Mouse (Mus musculus) intestine, embryonic 16.5 days (tissue): ENCODE measurements around the gene Mcfd2. TPM values are rescaled to one million over a fixed set of nuclear protein-coding genes. Genes with fewer than 3 reads are reported as not detected.
A peak's percentile ranks its signal among the peaks of the same experiment; 100 is the strongest.

ENCODE experiments used
- ATAC-seq: fragments of 200-750 bp; cut with Nextera tagmentation; 2 replicates; pipeline ENCODE4 v1.8.0; 2017; ENCODE audit warnings: moderate TSS enrichment, moderate library complexity
- H3K27ac ChIP-seq: fragments of 300-500 bp; sonication (generic); 2 replicates; pipeline ENCODE4 v1.5.1; 2014; ENCODE audit warnings: mild to moderate bottlenecking, low read length
- H3K27me3 ChIP-seq: fragments of 300-500 bp; sonication (generic); replicated peaks from 2 replicates; pipeline ENCODE4 v1.6.1; 2014; ENCODE audit warnings: low read length, control low read depth, mixed read lengths; ENCODE audit not compliant: control insufficient read depth, insufficient read depth
- H3K36me3 ChIP-seq: fragments of 300-500 bp; sonication (generic); 2 replicates; pipeline ENCODE4 v1.6.1; 2014; ENCODE audit warnings: low read length, control low read depth; ENCODE audit not compliant: control insufficient read depth, insufficient read depth
- H3K4me1 ChIP-seq: fragments of 300-500 bp; sonication (generic); 2 replicates; pipeline ENCODE4 v1.6.1; 2014; ENCODE audit warnings: low read length, control low read depth, mixed read lengths; ENCODE audit not compliant: control insufficient read depth, insufficient read depth
- H3K4me2 ChIP-seq: fragments of 300-500 bp; sonication (generic); 2 replicates; pipeline ENCODE4 v1.6.1; 2014; ENCODE audit warnings: low read depth, low read length, control low read depth
- H3K4me3 ChIP-seq: fragments of 300-500 bp; sonication (generic); 2 replicates; pipeline ENCODE4 v1.5.1; 2014; ENCODE audit warnings: mild to moderate bottlenecking, low read length
- H3K9ac ChIP-seq: fragments of 300-500 bp; sonication (generic); 2 replicates; pipeline ENCODE4 v1.6.1; 2014; ENCODE audit warnings: low read depth, low read length
- H3K9me3 ChIP-seq: fragments of 300-500 bp; sonication (generic); 2 replicates; pipeline ENCODE4 v1.6.1; 2016; ENCODE audit warnings: low read length, control low read depth; ENCODE audit not compliant: control insufficient read depth
- WGBS: fragments of 180-500 bp; shearing (Covaris S2); extraction: QIAGEN DNeasy Blood & Tissue Kit; methylation state at CpG from one replicate; pipeline ENCODE4 v1.1.7; 2014; 5-methylcytosine and 5-hydroxymethylcytosine counted together
- polyA plus RNA-seq: library from polyadenylated mRNA; unstranded; fragments of >200 nt; fragmentation: Nextera tagmentation; extraction: Ambion mirVana; gene quantifications from 2 replicates; pipeline ENCODE4 v1.2.1, GENCODE M21; 2015

Mcfd2 gene
- polyA plus RNA-seq, 1 experiment from 2014 or later: 150 TPM

- Histone ChIP-seq H3K36me3 (no peaks in the 10 kb centered on the region), H3K4me3 (peak overlapping the region; percentile 67), H3K4me2 (peak overlapping the region; percentile 89), H3K9ac (peak overlapping the region; percentile 95), H3K9me3 (no peaks in the 10 kb centered on the region), H3K27ac (0 out of 2 replicates have a peak overlapping the region, but pooled peaks have one; percentile 89), H3K27me3 (no peaks in the 10 kb centered on the region), H3K4me1 (peaks cover 14% of the 10 kb centered on the region; the same call in 1 of the 2 replicates)
- no peak for ATAC-seq
- WGBS: 7% methylated on average over 21 of the region's 21 CpGs
Observed at GRCm38 (mm10) chr17:87283755-87284481, 18.2 kb upstream of the Mcfd2 start.

GRCm38 (mm10) chr17:87283055-87283754, 17.5 kb upstream of the Mcfd2 start:
- Histone ChIP-seq H3K27ac (peak overlapping the region; percentile 89), H3K4me3 (peak overlapping the region; percentile 67), H3K36me3 (no peaks in the 10 kb centered on the region), H3K9ac (peak overlapping the region; percentile 95), H3K4me1 (peaks cover 11% of the 10 kb centered on the region; the same call in 1 of the 2 replicates), H3K4me2 (peak overlapping the region; percentile 89), H3K27me3 (no peaks in the 10 kb centered on the region), H3K9me3 (no peaks in the 10 kb centered on the region)
- 0% methylated on average over 55 of the region's 56 CpGs for WGBS
- peak; percentile 55 for ATAC-seq

- peak within 1 kb of the TSS; percentile 89 for H3K4me2 ChIP-seq
- peak; percentile 93 for ATAC-seq
- peak within 1 kb of the TSS; percentile 95 for H3K9ac ChIP-seq
- peak within 1 kb of the TSS; percentile 98 for H3K27ac ChIP-seq
- peak within 1 kb of the TSS; percentile 67 for H3K4me3 ChIP-seq
- under 1% methylated on average over 38 of the region's 38 CpGs for WGBS
- no peaks in the 10 kb centered on the region for H3K27me3 ChIP-seq
- no peaks in the 10 kb centered on the region for H3K36me3 ChIP-seq
- H3K4me1 ChIP-seq: peaks cover 6% of the 10 kb centered on the region; the same call in 1 of the 2 replicates
- no peaks in the 10 kb centered on the region for H3K9me3 ChIP-seq
Observed at GRCm38 (mm10) chr17:87282706-87283053, 16.9 kb upstream of the Mcfd2 start, which contains the start of gene Ttc7. Ttc7 (plus strand) TSS chr17:87282886.

GRCm38 (mm10) chr17:87282007-87282705, 16.4 kb upstream of the Mcfd2 start:
- H3K9ac ChIP-seq: peak overlapping the region; percentile 95
- no peaks in the 10 kb centered on the region for H3K9me3 ChIP-seq
- peak overlapping the region; percentile 89 for H3K4me2 ChIP-seq
- peak overlapping the region; percentile 98 for H3K27ac ChIP-seq
- peak overlapping the region; percentile 67 for H3K4me3 ChIP-seq
- H3K27me3 ChIP-seq: no peaks in the 10 kb centered on the region
- ATAC-seq: peak; percentile 90
- peaks cover 6% of the 10 kb centered on the region; the same call in 1 of the 2 replicates for H3K4me1 ChIP-seq
- WGBS: under 1% methylated on average over 44 of the region's 44 CpGs
- H3K36me3 ChIP-seq: no peaks in the 10 kb centered on the region

GRCm38 (mm10) chr17:87275363-87276341, 9.9 kb upstream of the Mcfd2 start:
- H3K4me2 ChIP-seq: peak overlapping the region; percentile 32; the same call in 1 of the 2 replicates
- no peaks in the 10 kb centered on the region for H3K27me3 ChIP-seq
- no peaks in the 10 kb centered on the region for H3K9me3 ChIP-seq
- ATAC-seq: peak; percentile 78
- peaks cover 3% of the 10 kb centered on the region; the same call in 1 of the 2 replicates for H3K4me1 ChIP-seq
- H3K27ac ChIP-seq: no peak overlapping the region
- H3K9ac ChIP-seq: no peak overlapping the region
- H3K4me3 ChIP-seq: no peak overlapping the region
- 45% methylated on average over 15 of the region's 15 CpGs for WGBS
- H3K36me3 ChIP-seq: no peaks in the 10 kb centered on the region

- Histone ChIP-seq H3K4me2 (no peak overlapping the region), H3K9me3 (no peaks in the 10 kb centered on the region)
- WGBS: 59% methylated on average over 6 of the region's 6 CpGs
Observed at GRCm38 (mm10) chr17:87269454-87269853, 3.7 kb upstream of the Mcfd2 start.

GRCm38 (mm10) chr17:87264927-87265791, 576 bp downstream of the Mcfd2 start:
- no peaks in the 10 kb centered on the region for H3K9me3 ChIP-seq
- peak; percentile 21 for ATAC-seq
- peaks cover 8% of the 10 kb centered on the region; the same call in 1 of the 2 replicates for H3K36me3 ChIP-seq
- no peaks in the 10 kb centered on the region for H3K27me3 ChIP-seq
- peak overlapping the region; percentile 79 for H3K4me2 ChIP-seq
- 4% methylated on average over 28 of the region's 28 CpGs for WGBS
- peaks cover 11% of the 10 kb centered on the region for H3K4me1 ChIP-seq
- H3K4me3 ChIP-seq: peak overlapping the region; percentile 95
- H3K9ac ChIP-seq: peak overlapping the region; percentile 98
- H3K27ac ChIP-seq: peak overlapping the region; percentile 63

More at GRCm38 (mm10) chr17:87269454-87269853, 3.7 kb upstream of the Mcfd2 start:
- Histone ChIP-seq H3K27me3 (no peaks in the 10 kb centered on the region), H3K4me3 (no peak overlapping the region), H3K36me3 (no peaks in the 10 kb centered on the region), H3K27ac (no peak overlapping the region), H3K4me1 (peaks cover 4% of the 10 kb centered on the region), H3K9ac (no peak overlapping the region)
- no peak for ATAC-seq
